Mouse (Mus musculus) ZHBTc4 (cell line): ENCODE data around the gene Olfr746.

Source experiments
- DNase-seq: peaks from one replicate; pipeline ENCODE4 v3.0.0-alpha.2; 2011; ENCODE audit warnings: low read depth, low spot score

Olfr746 gene

GRCm38 (mm10) chr14:50646783-50647182 lies at the start of gene Olfr746:
Gene Olfr746 (plus strand): TSS chr14:50647083.
- DNase-seq: no peak

- no peak for DNase-seq
These were observed 32.3 kb upstream of the Olfr746 start, which contains the start of gene Olfr744 for GRCm38 (mm10) chr14:50614579-50614978. Gene Olfr744 (plus strand): TSS chr14:50614879.

DNA sequence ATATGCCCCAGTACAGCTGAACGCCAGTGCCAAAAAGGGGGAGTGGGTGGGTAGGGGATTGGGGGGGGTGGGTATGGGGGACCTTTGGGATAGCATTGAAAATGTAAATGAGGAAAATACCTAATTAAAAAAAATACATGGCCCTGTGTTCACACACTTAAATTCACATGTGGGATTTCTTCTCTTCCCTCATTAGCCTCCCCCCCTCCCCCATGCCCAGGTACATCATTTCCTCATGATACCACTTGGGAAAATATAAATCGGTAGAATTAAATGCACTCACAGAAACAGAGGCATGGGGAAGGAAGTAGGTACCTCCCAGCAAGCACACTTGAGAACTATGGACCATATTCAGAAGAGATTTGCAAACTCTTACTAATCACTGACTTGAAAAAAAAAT lies 7.8 kb upstream of the Olfr746 start, which contains the start of gene Olfr745:
Olfr745 (plus strand) TSS at position 301 of the 400 bp plus-strand sequence.
- DNase-seq: no peak

- DNase-seq: no peak
These were observed 46.2 kb downstream of the Olfr746 start, which contains the start of gene Olfr747 for GRCm38 (mm10) chr14:50693106-50693505. Gene Olfr747 (minus strand): TSS chr14:50693206.
